Mouse (Mus musculus) kidney, postnatal 0 days (tissue): ENCODE data around the gene Cc2d2b. TPM values are rescaled to one million over a fixed set of nuclear protein-coding genes. Genes with fewer than 3 reads are reported as not detected.
A peak's percentile ranks its signal among the peaks of the same experiment; 100 is the strongest.

ENCODE experiments used
- ATAC-seq: fragments of 200-750 bp; cut with Nextera tagmentation; replicated peaks from 2 replicates; pipeline ENCODE4 v1.8.0; 2017; ENCODE audit warnings: low read depth, moderate number of reproducible peaks, moderate TSS enrichment, moderate library complexity; ENCODE audit not compliant: low FRiP score
- DNase-seq: peaks from one replicate; pipeline ENCODE4 v3.0.0-alpha.2; 2016; ENCODE audit warnings: low spot score
- H3K27ac ChIP-seq: fragments of 300-500 bp; sonication (generic); 2 replicates; pipeline ENCODE4 v1.5.1; 2014; ENCODE audit warnings: mild to moderate bottlenecking
- H3K27me3 ChIP-seq: fragments of 300-500 bp; sonication (generic); 2 replicates; pipeline ENCODE4 v1.6.1; 2014; ENCODE audit warnings: low read length, mixed read lengths; ENCODE audit not compliant: insufficient read depth
- H3K36me3 ChIP-seq: fragments of 300-500 bp; sonication (generic); 2 replicates; pipeline ENCODE4 v1.6.1; 2014; ENCODE audit warnings: low read length, mixed read lengths; ENCODE audit not compliant: insufficient read depth
- H3K4me1 ChIP-seq: fragments of 300-500 bp; sonication (generic); replicated peaks from 2 replicates; pipeline ENCODE4 v1.6.1; 2014; ENCODE audit warnings: antibody characterized with exemption, low read length, mixed read lengths; ENCODE audit not compliant: insufficient read depth
- H3K4me2 ChIP-seq: fragments of 300-500 bp; sonication (generic); 2 replicates; pipeline ENCODE4 v1.6.1; 2014; ENCODE audit warnings: mild to moderate bottlenecking, low read length, moderate library complexity, mixed read lengths
- H3K4me3 ChIP-seq: fragments of 300-500 bp; sonication (generic); replicated peaks from 2 replicates; pipeline ENCODE4 v1.5.1; 2014; ENCODE audit warnings: low read depth, low read length
- H3K9ac ChIP-seq: fragments of 300-500 bp; sonication (generic); 2 replicates; pipeline ENCODE4 v1.6.1; 2014; ENCODE audit warnings: low read depth, low read length
- H3K9me3 ChIP-seq: fragments of 300-500 bp; sonication (generic); replicated peaks from 2 replicates; pipeline ENCODE4 v1.6.1; 2016; ENCODE audit warnings: low read length, inconsistent platforms, mixed read lengths
- CTCF ChIP-seq: IDR thresholded peaks from 2 replicates; pipeline ENCODE4 v1.5.1; 2016; ENCODE audit warnings: antibody characterized with exemption, low read depth, mild to moderate bottlenecking, moderate library complexity
- WGBS: fragments of 180-500 bp; shearing (Covaris S2); extraction: QIAGEN DNeasy Blood & Tissue Kit; methylation state at CpG from one replicate; pipeline ENCODE4 v1.1.7; 2014; 5-methylcytosine and 5-hydroxymethylcytosine counted together
- polyA plus RNA-seq: library from polyadenylated mRNA; unstranded; fragments of >200 nt; fragmentation: Nextera tagmentation; extraction: Ambion mirVana; gene quantifications from 2 replicates; pipeline ENCODE4 v1.2.1, GENCODE M21; 2015

The Cc2d2b gene
- polyA plus RNA-seq, 1 experiment from 2014 or later, result not detected

DNA sequence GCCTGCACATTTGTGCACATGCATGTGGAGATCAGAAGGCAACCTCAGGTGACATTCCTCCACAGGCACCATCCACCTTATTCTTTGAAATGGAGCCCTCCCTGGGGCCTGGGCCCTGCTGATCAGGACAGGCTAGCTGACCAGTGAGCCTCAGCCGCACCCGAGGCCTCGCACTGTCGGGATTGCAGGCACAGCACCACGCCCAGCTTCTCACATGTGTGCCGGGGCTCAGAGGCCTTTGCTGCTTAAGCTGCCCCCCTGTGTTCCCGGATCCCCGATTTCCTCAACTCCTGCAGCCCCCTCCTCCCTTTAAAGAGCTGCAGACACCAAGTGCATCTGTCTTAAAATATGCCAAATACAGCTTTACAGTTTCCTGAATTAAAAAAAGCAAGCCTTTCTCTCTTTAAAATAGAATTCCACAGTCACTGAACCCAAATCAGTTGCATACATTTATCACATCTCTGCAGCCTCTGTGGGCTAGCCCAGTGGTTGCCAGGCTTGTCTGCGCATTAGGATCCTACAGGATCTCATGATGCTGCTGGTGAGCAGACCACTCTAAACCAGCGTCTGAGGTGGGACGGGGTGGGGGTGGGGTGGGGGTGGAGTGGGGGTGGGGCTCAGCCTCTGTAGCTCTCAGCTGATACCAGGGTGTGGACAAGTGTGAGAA is 29.0 kb upstream of the Cc2d2b start:
- Histone ChIP-seq H3K9me3 (no peaks in the 10 kb centered on the region), H3K4me3 (no peak overlapping the region), H3K27me3 (no peaks in the 10 kb centered on the region), H3K4me1 (no peaks in the 10 kb centered on the region), H3K27ac (no peak overlapping the region), H3K9ac (no peak overlapping the region), H3K4me2 (no peak overlapping the region), H3K36me3 (no peaks in the 10 kb centered on the region)
- no peak for TF ChIP-seq CTCF
- 55% methylated on average over 11 of the region's 11 CpGs for WGBS
- ATAC-seq (no peak), DNase-seq (no peak)

DNA sequence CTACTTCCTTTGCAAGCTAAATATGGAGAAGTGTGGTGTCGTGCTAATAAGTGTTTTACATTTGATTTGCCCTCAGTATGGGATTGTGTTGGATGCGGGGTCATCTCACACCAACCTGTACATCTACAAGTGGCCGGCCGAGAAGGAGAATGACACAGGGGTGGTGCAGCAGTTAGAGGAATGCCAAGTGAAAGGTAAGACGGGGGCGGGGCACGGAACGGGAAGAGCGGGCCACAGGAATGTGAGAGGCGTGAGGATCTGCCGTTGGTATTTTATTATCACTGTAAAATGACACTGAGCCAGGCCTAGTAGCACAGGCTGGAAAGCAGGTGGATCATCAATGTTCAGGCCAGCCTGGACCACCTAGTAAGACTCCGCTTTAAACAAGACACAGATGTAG is 28.2 kb upstream of the Cc2d2b start:
- Histone ChIP-seq H3K27me3 (no peaks in the 10 kb centered on the region), H3K27ac (no peak overlapping the region), H3K9ac (no peak overlapping the region), H3K9me3 (no peaks in the 10 kb centered on the region), H3K4me2 (no peak overlapping the region), H3K4me1 (no peaks in the 10 kb centered on the region), H3K4me3 (no peak overlapping the region), H3K36me3 (no peaks in the 10 kb centered on the region)
- WGBS, result 51% methylated on average over 12 of the region's 12 CpGs
- ATAC-seq, result no peak
- TF ChIP-seq CTCF, result no peak
- no peak for DNase-seq

DNA sequence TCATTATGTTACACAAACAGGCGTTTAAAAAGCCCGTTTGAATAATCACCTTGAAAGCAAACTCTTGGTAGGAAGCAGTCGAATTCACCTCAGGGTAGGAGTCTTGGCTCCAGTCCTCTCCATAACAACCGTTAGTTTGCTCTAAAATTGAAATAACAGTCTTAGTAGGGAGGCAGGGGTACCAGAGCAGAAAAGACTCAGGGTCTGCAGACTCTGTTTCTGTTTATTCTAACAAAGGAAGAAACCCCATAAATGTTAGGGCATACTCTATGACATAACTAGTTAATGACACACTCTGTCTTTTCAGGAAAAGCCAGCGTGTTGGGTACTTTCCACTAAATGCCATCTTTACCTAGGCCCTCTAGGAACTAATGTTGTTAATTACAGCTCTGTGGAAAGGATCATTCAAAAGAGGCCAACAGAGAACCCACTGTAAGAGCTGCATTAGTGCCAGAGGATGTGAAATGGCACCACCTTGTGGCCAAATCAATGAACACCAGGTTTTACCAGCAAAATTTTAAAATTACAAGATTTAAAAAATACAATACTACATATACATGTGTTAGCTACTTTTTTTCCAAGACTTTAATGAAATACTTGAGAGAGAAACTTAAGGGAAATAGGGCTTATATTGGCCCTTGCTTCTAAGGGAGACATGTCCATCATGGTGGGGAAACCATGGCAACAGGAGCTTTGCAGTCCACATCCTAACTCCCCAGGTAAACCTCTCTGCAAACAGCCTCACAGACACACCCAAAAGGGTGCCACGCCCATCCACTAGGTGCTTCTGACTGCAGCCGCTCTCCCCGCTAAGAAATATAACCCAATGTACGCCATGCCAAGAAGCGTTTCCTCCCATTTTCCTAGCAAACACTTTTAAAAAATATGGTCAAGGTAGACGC is 26.2 kb upstream of the Cc2d2b start:
- WGBS, result 55% methylated on average over 11 of the region's 11 CpGs
- Histone ChIP-seq H3K4me2 (no peak overlapping the region), H3K27ac (no peak overlapping the region), H3K4me1 (no peaks in the 10 kb centered on the region), H3K9me3 (no peaks in the 10 kb centered on the region), H3K4me3 (no peak overlapping the region), H3K9ac (no peak overlapping the region), H3K27me3 (no peaks in the 10 kb centered on the region), H3K36me3 (no peaks in the 10 kb centered on the region)
- DNase-seq (peak; percentile 90), ATAC-seq (no peak)
- TF ChIP-seq CTCF, result peak; percentile 88

DNA sequence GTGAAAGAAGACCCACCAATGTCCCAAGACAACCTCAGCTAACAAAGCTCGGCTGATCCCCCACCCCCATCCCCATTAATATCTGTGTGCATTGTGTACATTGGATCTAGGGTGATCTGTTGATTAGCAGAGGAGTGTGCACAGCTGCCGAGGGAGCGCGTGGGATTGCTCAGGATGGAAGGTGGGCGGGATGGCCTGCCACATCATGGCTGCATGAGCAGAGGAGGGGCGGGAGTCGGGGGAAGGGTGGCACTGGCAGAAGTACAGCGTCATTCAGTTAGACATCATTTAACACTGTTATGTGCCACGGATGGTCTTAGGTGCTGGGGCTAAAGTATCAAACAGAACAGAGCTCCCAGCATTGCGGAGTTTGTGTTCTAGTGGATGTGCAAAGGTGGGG is 25.0 kb upstream of the Cc2d2b start:
- no peaks in the 10 kb centered on the region for H3K36me3 ChIP-seq
- ATAC-seq, result no peak
- H3K27me3 ChIP-seq, result no peaks in the 10 kb centered on the region
- no peak overlapping the region for H3K27ac ChIP-seq
- H3K4me1 ChIP-seq, result no peaks in the 10 kb centered on the region
- no peak for TF ChIP-seq CTCF
- WGBS, result 37% methylated on average over 10 of the region's 10 CpGs
- no peak overlapping the region for H3K4me2 ChIP-seq
- no peaks in the 10 kb centered on the region for H3K9me3 ChIP-seq
- no peak for DNase-seq
- no peak overlapping the region for H3K4me3 ChIP-seq
- H3K9ac ChIP-seq, result no peak overlapping the region

DNA sequence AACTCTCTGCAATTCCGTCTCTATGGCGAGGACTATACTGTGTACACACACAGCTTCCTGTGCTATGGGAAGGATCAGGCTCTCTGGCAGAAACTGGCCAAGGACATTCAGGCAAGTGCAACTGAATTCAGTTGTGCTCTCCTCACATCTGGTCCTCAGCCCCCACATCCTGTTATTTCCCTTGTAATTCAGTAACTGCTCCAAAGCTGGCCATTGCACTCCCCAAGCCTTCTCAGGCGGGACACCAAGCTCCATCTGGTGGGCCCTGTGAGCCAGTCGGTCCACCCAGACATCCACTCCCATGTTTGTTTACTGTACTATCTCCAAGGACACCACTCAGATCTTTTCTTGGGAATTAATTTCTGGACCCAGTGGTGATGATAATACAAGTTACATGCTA is 22.4 kb upstream of the Cc2d2b start:
- Histone ChIP-seq H3K4me1 (no peaks in the 10 kb centered on the region), H3K9me3 (no peaks in the 10 kb centered on the region), H3K9ac (no peak overlapping the region), H3K4me2 (no peak overlapping the region), H3K4me3 (no peak overlapping the region), H3K27me3 (no peaks in the 10 kb centered on the region), H3K36me3 (no peaks in the 10 kb centered on the region), H3K27ac (no peak overlapping the region)
- whole genome bisulfite sequencing, result 43% methylated on average over 4 of the region's 4 CpGs
- DNase-seq, result peak; percentile 86
- peak; percentile 79; the same call in 1 of the 2 replicates for ATAC-seq
- TF ChIP-seq CTCF, result no peak

DNA sequence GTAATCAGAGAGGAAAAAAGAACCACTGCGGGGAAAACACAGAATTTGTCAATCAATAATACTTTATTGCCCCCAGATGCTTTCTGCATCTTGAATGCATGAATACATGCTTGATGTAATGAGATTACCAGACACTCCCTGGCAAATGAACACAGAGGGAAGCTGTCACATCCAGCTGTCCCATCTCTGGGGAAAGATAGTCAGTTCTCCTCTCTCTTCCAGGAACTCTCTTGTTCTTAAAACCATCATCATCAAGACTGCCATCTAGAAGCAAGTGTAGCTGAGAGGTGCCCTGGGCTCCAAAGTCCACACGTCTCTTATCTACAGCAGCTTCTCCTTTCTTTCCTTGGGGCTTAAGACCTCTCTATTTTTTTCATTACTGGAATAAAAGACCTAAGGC is 21.9 kb upstream of the Cc2d2b start:
- Histone ChIP-seq H3K36me3 (no peaks in the 10 kb centered on the region), H3K4me1 (no peaks in the 10 kb centered on the region), H3K9ac (no peak overlapping the region), H3K27me3 (no peaks in the 10 kb centered on the region), H3K27ac (no peak overlapping the region), H3K4me2 (no peak overlapping the region), H3K4me3 (no peak overlapping the region), H3K9me3 (no peaks in the 10 kb centered on the region)
- DNase-seq (peak; percentile 45), ATAC-seq (no peak)
- no peak for TF ChIP-seq CTCF
- WGBS, result 46% methylated on average over 2 of the region's 2 CpGs
